Mouse (Mus musculus) lung, postnatal 0 days (tissue): Measurements from ENCODE around the gene Ccdc57.

ENCODE experiments used
- CTCF ChIP-seq: IDR thresholded peaks from 2 replicates; pipeline ENCODE4 v1.5.1; 2016; ENCODE audit warnings: antibody characterized with exemption, mild to moderate bottlenecking
- EP300 ChIP-seq: IDR thresholded peaks from 2 replicates; pipeline ENCODE4 v1.6.1; 2016; ENCODE audit warnings: antibody characterized with exemption, mild to moderate bottlenecking, control low read depth

GRCm38 (mm10) chr11:120981661-120982060 is 49.0 kb upstream of the Ccdc57 start:
- TF ChIP-seq CTCF (no peak), EP300 (no peak)
